Mouse (Mus musculus): ENCODE data around the gene Rrp1.
A peak's percentile ranks its signal among the peaks of the same experiment; 100 is the strongest.

Rrp1 gene

DNA sequence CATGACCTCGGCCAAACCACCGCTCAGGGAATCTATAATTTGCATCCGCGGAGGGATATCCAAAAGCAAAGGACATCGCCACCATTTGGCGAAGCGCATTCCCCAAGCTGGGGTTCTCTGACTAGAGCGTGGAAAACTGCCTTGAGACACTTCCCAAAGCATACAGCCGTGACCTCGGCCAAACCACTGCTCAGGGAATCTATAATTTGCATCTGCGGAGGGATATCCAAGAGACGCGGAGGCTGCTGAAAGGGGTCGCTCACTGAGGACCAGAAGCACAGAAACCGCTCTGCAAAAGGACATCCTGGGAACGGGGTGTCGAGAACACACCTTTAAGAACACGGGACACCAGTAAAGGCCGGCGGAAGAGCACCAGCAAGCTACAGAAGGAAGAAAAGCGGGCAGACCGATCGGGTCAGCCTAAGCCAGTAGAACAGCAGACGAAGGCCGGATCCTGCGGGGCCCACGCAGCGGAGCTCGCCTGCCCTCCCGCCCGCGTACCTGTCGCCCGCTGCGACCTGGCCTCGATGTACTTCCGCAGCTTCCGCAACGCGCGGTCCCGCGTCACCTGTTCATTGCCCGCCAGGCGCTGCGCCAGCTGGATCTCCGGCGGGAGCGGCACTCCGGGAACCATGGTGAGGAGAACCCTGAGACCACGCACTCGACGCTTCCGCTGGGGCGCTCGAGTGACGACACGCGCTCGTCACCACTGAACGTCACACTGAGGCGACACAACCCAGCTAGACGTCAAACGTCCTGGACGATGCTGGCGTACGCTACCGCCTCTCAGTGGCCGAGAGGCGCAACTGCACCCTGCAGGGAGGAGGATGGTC lies at the start of gene Rrp1:
Gene Rrp1, minus strand, starts transcription at position 725 of the 833 bp plus-strand sequence.
- DNase-seq (ENCODE audit: low spot score in 2 of 2) = peak; percentile 97

DNA sequence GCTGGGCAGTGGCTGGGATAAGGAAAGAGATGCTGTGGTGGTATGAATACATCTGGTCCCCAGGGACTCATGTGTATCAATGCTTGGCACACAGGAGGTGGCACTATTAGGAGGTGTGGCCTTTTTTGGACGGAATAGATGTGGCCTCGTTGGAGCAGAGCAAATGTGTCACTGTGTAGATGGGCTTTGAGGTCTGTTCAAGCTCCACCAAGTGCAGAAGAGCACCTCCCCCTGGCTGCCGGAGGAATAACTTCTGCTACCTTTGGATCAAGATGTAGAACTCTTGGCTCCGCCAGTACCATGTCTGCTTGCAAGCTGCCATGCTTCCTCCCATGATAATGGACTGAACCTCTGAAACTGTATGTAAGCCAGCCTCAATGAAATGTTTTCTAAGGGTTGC lies 48.9 kb upstream of the Rrp1 start:
- no peak for DNase-seq (ENCODE audit: low spot score in 2 of 2)

DNA sequence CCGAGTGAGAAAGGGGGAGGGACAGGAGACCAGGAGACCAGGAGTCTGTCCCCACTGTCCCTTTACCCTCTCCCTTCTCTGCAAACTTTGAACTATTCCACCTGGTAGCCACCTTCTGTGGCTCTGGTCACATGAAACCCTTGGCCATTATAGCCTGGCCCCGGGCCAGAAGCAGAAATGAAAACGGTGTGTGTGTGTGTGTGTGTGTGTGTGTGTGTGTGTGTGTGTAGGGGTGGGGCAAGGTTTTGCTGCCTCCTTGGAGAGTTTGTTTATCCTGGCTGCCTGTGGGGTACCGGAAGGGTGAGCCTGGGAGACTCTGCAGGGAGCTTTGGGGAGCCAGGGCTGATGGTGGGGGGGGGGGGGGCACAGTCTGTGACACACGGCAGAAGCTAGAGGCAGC lies 47.6 kb upstream of the Rrp1 start:
- DNase-seq (ENCODE audit: low spot score in 2 of 2) = no peak

DNA sequence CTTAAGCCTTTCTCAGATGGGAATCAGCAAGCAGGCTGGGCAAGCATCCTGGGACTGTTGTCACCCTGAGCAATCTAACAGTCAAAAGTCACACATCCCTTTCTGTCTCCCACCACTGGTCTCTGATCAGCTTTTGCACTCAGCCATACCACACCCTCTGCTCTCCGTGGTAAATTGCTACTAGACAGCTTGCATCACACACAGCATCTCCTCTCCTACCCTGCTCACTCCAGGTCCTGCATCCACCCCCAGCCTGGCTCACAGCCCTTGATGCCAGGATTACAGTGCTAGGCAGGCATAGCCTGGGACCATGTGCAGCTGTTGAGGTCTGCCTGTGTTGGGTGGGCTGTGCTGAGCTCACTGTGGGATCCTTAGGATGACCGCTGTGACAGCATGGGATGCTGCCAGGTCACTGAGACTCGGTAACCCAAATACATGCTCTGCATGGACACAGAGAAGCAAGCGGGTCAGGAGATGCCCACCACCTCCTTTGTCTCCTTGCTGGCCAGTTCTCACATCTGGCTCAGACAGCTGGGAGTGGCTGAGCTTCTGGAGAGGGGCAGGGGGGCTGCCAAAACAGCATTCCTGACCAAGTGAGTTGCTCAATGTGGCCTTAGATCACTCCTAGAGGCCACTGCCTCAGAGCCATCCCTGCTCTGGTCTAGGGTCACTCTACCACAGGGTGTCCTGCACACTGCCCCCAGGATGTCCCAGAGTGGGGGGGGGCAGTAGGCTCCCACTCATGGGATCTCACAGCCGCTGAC lies 45.7 kb upstream of the Rrp1 start:
- no peak for DNase-seq (ENCODE audit: low spot score in 2 of 2)

DNA sequence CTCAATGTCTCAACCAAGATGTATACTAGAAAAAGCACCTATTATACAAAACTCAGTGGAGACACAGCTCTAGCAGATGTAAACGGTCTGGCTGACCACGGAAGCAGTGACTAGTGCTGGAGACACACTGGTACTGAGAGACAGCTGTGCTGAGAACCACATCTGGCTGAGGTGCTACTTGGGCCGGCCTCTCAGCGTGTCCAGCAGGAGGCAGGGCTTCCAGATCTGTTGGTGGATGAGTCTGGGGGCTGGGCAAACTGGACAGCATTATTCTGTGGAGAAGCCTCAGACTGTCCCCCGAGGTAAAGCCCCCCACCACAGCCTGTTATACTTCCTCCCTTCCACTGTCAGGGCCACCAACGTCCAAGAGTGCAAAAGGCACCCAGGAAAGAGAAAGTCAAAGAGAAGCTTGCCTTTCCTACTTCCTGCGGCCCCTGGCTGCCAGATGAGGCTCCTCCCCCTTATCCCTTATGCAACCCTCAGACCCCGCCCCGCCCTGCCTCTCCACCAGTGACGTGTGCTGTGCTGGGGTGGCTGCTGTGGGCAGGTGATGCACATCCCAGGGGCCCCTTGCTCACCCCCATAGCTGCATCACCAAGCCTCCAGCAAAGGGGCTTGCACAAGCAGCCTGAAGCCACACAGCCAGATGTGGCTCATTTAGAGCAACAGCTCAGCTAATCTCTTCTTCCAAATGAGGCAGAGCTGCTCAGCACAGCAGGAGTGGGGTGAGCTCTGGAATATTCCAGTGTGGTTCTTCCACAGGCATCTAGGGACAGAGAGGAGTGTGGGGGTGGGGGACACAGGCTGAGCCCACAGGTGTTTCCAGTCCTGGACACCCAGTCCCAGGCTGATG lies 44.9 kb upstream of the Rrp1 start:
- DNase-seq (ENCODE audit: low spot score in 2 of 2) = peak; percentile 54 to 59

DNA sequence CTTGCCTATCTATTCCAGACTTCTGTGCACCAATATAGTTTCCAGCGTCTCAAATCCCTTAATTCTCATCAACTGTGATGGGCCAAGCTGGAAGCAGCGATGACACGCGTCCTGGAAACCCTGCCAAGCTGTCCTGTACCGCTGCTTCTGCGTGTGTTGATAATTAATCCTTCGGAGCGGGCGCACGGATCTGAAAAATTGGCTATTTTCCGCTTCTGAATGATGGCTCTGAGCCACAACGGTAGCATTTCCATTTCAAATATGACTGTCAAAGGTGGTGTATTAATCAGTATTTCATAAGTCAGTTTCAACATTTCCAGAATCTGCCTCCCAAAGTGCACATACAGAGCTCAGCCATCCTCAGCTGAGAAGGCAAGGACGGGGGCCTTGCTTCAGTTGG lies 43.9 kb upstream of the Rrp1 start:
- DNase-seq (ENCODE audit: low spot score in 2 of 2) = peak in 1 of 2 experiments; percentile 51

DNA sequence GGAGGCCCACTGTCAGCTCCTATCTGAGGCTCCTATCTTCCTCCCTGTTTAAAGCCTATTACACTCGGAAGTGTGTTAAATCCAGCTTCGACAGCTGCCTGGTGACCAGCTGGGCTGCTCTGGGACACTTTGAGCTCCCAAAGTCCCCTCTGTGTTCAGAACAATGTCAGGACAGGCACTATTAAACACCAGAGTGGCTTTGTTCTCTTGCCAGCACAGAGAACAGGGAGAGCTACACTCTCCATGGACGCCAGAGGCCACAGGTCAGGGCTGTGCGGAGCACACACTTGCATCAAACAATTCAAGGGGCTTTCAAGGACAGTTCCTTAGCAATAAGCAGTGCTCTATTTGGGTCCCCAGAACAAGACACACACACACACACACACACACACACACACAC lies 39.8 kb upstream of the Rrp1 start:
- no peak for DNase-seq (ENCODE audit: low spot score in 2 of 2)

DNA sequence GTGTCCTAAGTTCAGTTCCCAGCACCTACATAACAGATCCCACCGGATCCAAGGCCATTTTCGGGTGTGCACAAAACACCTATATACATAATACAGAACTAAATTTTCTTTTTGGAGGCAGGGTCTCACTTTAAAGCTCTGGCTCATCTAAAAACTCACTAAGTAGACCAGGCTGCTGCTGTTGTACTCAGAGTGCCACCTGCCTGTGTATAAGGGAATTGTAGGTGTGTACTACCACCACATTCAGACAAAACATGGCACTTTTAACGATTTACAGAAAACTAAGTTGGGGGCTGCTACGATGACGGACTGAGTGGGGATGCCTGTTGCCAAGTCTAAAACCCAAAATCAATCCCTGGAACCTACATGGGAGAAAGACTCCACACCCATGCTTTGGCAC lies 37.9 kb upstream of the Rrp1 start:
- no peak for DNase-seq (ENCODE audit: low spot score in 2 of 2)

DNA sequence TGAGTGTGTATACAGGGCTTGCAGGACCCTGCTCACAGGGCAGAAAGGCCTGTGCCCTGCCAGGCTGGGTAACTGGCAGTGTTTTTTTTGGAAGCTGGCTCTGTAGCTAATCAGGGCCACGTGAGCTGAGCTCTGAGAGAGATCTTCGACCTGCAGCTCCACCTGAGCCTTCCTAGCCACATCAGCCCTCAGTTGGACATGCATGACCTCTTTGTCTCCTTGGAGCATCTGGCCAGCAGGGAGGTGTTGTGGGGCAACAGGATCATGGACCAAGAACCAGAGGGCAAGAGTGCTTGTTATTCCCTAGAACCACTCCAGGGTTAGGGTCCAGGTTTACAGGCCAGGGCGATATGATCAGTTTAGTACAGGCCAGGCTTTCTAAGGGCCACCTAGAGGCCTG lies 34.6 kb upstream of the Rrp1 start:
- no peak for DNase-seq (ENCODE audit: low spot score in 2 of 2)

DNA sequence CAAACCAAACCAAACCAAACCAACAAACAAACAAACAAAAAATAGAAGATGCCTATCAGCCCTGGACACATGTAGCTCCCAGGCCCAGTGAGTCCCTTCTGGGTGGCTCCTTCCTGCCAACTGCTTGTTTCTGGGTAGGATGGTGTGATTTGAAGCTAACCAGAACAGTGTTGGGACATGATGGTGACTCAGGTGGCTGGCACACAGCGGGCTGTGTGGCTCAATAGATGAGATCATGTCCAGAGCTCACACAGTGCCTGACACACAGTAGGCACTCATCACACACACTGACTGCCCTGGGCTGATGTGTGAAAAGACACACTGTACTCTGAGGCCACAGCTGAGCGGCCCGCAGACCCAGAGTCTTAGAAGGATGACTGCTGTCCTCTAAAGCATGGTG lies 33.4 kb upstream of the Rrp1 start:
- DNase-seq (ENCODE audit: low spot score in 2 of 2) = no peak

DNA sequence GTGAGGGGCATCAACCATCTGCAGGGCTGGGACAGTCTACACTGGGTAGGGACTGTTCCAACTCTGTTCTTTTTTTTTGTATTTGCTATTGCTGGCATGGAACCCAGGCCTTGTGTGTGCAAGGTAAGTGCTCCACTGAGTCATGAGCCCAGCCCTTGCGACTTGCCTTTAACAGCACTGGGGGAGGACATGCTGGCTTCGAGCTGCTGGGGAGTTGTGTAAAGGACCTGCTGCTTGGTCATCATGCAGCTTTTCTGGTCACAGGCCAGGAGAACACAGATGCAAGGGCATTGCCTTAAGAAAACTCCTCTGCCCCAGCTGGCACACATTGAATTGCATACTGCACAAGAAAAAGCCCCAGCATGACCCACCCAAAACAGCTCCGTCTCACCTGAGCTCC lies 29.4 kb upstream of the Rrp1 start:
- DNase-seq (ENCODE audit: low spot score in 2 of 2) = no peak

DNA sequence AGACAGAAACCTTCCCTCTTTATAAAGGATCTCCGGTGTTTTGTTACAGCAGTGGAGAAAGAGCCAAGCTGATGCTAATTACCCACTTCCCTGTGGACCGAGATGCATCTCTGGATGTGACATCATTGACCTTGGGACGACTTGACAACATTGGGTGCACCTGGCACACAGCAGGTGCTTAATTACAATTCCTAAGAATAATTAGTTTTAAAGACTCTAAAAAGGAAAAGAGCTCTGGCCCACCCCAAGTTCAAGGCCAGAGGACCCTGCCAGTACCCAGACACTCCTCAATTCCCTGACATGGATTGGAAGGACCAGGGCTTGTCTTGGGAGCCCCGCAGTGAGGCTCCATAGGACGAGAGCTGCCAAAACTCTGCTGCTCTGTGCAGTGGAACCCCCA lies 28.8 kb upstream of the Rrp1 start:
- no peak for DNase-seq (ENCODE audit: low spot score in 2 of 2)

DNA sequence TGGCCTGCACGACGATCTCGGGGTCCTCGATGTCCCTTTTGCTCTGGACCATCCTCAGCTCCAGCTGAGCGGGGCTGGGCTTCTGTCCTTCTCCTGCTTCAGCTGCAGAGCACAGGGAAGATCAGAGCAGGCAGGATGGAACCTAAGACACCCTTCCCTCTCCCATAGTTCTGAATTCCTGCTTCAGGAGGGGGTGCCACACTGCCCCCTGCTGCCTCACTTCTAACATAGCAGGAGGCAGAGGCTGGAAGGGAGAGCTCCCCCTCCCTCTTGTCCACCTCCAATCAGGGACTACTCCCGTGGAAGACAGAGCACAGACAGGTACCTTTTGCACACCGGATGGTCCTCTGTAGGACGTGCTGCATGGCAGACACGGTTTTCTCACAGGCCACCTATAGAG lies 28.0 kb upstream of the Rrp1 start:
- no peak for DNase-seq (ENCODE audit: low spot score in 2 of 2)

DNA sequence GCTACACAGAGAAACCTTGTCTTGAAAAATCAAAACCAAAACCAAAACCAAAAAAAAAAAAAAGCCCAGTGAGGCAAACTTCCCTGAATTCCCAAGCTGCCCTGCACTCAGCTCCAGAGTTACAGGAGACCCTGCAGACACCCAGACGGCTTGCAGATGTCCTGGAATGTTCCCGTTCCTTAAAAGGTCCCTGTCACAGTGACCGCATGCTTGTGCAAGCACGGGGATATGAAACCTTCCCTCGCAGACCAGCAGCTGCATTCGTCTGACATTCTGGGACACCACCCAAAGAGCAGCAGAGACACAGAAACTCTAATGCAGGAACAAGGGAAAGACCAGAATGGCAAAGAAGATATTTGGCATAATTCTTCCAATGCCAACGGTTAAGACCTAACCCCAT lies 27.1 kb upstream of the Rrp1 start:
- DNase-seq (ENCODE audit: low spot score in 2 of 2) = no peak

DNA sequence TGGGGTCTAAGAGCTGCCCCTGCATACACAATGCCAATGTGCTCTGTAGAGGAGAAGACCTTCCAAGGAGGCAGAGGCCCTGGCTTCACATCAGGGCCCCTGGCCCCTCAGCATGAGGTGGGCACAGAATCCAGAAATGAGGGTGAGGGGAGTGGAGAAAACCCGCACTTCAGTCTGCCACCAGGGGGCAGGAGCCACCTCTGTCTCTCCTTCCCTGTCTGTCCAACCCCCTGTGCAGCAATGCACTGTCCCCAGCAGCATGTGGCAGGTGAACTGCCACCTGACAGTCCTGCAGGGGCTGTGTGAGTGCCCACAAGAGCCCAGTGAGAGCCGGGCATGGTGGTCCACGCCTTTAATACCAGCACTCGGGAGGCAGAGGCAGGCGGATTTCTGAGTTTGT lies 26.7 kb upstream of the Rrp1 start:
- DNase-seq (ENCODE audit: low spot score in 2 of 2) = no peak

DNA sequence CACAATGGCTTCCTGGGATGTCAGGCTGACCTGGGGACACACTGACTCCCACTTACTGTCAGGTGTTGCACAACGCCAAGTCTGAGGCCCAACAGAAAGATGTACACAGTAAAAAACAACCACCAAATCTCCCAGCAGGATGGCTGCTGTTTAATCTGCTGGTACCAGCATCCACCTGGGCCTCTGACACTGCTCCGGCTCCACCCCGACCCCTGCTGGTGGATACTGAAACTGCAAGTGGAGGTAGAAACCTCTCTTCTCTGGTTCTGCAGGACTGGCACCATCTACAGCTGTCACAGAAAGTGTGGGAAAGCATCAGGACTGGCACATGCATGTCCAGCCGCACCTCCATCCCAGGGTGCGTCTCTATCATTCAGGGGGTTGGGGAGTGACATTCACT lies 25.3 kb upstream of the Rrp1 start:
- peak; percentile 72 to 85 for DNase-seq (ENCODE audit: low spot score in 2 of 2)

DNA sequence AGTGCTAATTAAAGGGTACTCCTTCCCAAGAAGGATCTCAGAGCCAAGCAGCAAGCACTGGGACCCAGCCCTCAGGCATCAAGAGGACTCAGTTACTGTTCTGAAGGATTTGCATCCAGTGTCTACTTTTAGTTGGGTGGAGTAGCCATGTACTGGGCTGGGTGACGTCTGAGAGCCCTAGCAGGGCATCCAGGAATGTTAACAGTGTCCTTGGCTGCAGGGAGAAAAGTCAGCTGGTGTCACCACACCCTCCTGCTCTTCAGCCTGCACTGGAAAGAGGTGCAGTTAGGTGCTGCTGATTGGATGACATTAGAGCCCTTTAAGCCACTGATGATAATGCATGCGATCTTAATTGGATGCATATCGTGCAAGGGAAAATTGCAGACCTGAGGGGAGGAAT lies 20.0 kb upstream of the Rrp1 start:
- DNase-seq (ENCODE audit: low spot score in 2 of 2) = no peak

DNA sequence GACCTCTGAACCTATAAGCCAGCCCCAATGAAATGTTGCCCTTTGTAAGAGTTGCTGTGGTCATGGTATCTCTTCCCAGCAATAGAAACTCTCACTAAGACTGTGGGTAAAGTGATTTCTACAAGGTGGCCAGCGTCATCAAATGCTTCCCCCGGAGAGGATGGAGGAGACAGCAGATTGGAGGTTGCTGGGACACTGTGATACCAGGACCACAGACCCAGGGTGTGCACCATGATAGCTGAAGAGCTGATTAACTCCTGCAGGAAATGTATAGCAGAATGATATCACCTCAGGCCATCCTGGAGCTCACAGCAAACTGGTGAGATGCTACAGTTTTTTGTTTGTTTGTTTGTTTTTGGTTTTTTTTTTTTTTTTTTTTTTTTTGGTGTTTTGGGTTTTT lies 16.9 kb upstream of the Rrp1 start:
- DNase-seq (ENCODE audit: low spot score in 2 of 2) = no peak

DNA sequence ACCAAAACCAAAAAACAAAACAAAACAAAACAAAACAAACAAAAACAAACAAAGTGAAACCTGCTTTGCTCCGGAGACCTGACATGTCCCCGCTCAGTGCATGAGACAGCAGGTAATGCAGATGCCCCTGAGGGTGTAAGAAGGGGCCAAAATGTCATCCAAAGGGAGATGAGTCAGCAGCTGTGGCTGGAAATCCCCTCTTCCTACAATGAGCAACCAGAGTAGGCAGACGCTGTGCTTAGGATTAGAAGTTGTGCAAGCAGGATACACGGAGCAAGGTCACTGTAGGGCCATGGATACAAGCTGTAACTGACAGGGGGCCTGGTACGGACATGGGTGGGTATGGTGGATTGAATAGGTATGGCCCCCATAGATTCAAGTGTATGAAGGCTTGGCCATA lies 16.3 kb upstream of the Rrp1 start:
- DNase-seq (ENCODE audit: low spot score in 2 of 2) = no peak

DNA sequence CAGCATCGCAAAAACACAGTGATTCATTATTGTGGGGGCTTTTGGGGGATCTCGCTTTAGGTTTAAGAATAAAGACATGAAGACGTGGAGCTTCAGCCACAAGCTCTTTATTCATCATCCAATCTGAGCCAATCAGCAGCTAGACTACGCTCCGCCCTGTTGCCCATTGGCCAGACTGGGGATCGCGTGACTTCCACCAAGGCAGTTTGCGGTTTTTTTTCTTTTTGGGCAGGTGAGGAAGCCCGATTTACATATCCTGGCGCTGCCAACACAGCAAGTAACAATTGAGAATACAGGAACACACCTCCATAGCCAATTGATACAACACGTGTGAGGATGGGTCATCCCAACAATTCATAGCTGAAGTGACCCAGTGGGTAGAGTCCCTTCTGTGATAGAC lies 15.2 kb upstream of the Rrp1 start:
- no peak for DNase-seq (ENCODE audit: low spot score in 2 of 2)

DNA sequence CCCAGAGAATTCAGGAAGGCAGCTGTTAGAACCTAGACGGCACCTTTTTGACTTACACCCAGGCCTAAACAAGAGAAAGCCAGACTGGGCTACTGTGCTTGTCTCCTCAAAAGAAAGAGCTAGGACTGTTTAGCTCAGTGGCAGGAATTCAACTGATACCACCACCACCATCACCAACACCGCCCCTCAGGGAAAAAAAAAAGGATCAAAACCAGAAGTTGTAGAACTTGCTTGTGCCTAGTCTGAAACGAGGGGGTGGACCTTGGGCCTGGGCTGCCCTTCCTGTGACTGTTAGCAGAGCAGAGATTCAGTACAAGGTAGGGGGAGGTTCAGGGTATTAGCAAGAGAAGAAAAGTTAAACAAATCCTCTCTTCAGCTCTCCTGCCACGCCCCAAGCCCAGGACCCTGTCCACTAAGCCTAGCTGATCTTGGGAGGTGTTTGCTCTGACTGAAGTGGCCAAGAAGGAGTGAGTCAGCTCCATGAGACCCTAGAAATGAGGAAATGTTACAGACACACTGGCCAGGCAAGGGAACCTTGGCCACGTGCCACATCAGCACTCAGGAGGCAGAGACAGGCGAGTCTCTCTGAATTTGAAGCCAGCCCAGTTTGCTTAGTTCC lies 13.4 kb upstream of the Rrp1 start:
- DNase-seq (ENCODE audit: low spot score in 2 of 2) = no peak
